Mouse (Mus musculus): ENCODE data around the gene Pdxdc1.

DNA sequence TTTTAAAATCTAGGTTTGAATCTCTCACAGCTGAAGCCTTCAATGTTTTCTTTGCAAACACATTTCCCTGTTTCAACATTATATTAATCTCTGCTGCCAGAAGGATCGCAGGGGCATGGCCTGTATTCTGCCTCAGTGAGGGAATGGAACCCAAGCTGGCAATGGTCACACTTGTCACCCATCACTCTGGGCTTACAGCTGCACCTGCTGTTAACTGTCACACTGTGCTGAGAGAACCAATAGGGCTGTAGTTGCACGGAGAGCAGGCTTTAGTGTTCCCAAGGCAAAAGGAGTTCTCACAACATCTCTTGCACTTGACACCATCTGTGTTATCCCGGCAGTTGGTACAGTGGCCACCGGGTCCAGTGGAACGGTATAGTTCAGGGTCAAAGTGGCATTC lies 17.2 kb upstream of the Pdxdc1 start:
- TF ChIP-seq POLR2A (IDR thresholded peaks at IDR 0.05; ENCODE audit: insufficient read length, low read depth) (no peak), USF1 (IDR thresholded peaks at IDR 0.05; ENCODE audit: low read depth) (no peak), REST (IDR thresholded peaks at IDR 0.05; ENCODE audit: insufficient read depth, insufficient read length) (no peak), TCF3 (IDR thresholded peaks at IDR 0.05; ENCODE audit: insufficient read length, low read depth) (no peak), TCF12 (IDR thresholded peaks at IDR 0.05; ENCODE audit: insufficient read depth, poor library complexity, severe bottlenecking) (no peak), MYOG (IDR thresholded peaks at IDR 0.05; ENCODE audit: control insufficient read depth in 1 of 3, insufficient read depth in 1 of 3, insufficient read length in 2 of 3, low read depth in 2 of 3) (no peak), MAX (IDR thresholded peaks at IDR 0.05; ENCODE audit: low read depth) (no peak), POLR2AphosphoS2 (IDR thresholded peaks at IDR 0.05; ENCODE audit: insufficient read length, low read depth) (peak; percentile 28), MYOD1 (IDR thresholded peaks at IDR 0.05; ENCODE audit: control insufficient read depth in 1 of 3, insufficient read length in 2 of 3, low read depth in 2 of 3) (peak in 2 of 3 experiments; percentile 39 to 51), E2F4 (IDR thresholded peaks at IDR 0.05; ENCODE audit: insufficient read depth) (no peak)
